Mouse (Mus musculus) limb, embryonic 14.5 days (tissue): ENCODE results near the gene Fhit. TPM values are rescaled to one million over a fixed set of nuclear protein-coding genes. Genes with fewer than 3 reads are reported as not detected.
A peak's percentile ranks its signal among the peaks of the same experiment; 100 is the strongest.

Source experiments
- ATAC-seq: fragments of 200-750 bp; cut with Nextera tagmentation; 2 replicates; pipeline ENCODE4 v1.8.0; 2017; ENCODE audit warnings: low read depth, moderate number of reproducible peaks, moderate TSS enrichment; ENCODE audit not compliant: low FRiP score
- DNase-seq: peaks from one replicate; pipeline ENCODE4 v3.0.0-alpha.2; 2015; ENCODE audit warnings: low spot score
- H3K27ac ChIP-seq: fragments of 300-500 bp; sonication (generic); replicated peaks from 2 replicates; pipeline ENCODE4 v1.5.1; 2014; ENCODE audit warnings: low read depth, mild to moderate bottlenecking, low read length, moderate library complexity, mixed read lengths
- H3K27me3 ChIP-seq: fragments of 300-500 bp; sonication (generic); 2 replicates; pipeline ENCODE4 v1.6.1; 2014; ENCODE audit warnings: low read length, mixed read lengths; ENCODE audit not compliant: control insufficient read depth, insufficient read depth
- H3K36me3 ChIP-seq: fragments of 300-500 bp; sonication (generic); 2 replicates; pipeline ENCODE4 v1.6.1; 2014; ENCODE audit warnings: mild to moderate bottlenecking, low read length, moderate library complexity, mixed read lengths; ENCODE audit not compliant: control insufficient read depth, insufficient read depth
- H3K4me1 ChIP-seq: fragments of 300-500 bp; sonication (generic); 2 replicates; pipeline ENCODE4 v1.6.1; 2014; ENCODE audit warnings: antibody characterized with exemption, low read length, mixed read lengths; ENCODE audit not compliant: control insufficient read depth, insufficient read depth
- H3K4me2 ChIP-seq: fragments of 300-500 bp; sonication (generic); replicated peaks from 2 replicates; pipeline ENCODE4 v1.6.1; 2014; ENCODE audit warnings: low read depth, mild to moderate bottlenecking, low read length, moderate library complexity; ENCODE audit not compliant: severe bottlenecking
- H3K4me3 ChIP-seq: fragments of 300-500 bp; sonication (generic); replicated peaks from 2 replicates; pipeline ENCODE4 v1.5.1; 2014; ENCODE audit warnings: low read length
- H3K9ac ChIP-seq: fragments of 300-500 bp; sonication (generic); 2 replicates; pipeline ENCODE4 v1.6.1; 2014; ENCODE audit warnings: mild to moderate bottlenecking, low read depth, low read length, moderate library complexity; ENCODE audit not compliant: severe bottlenecking
- H3K9me3 ChIP-seq: fragments of 300-500 bp; sonication (generic); 2 replicates; pipeline ENCODE4 v1.6.1; 2016; ENCODE audit warnings: low read length; ENCODE audit not compliant: control insufficient read depth
- POLR2A ChIP-seq: fragments of 200-500 bp; IDR thresholded peaks from 2 replicates; pipeline ENCODE4 v1.8.0; 2012; ENCODE audit warnings: inconsistent platforms, mild to moderate bottlenecking, moderate library complexity, borderline replicate concordance; ENCODE audit not compliant: insufficient read depth, insufficient read length; ENCODE audit errors: extremely low read depth
- WGBS: fragments of 180-500 bp; shearing (Covaris S2); extraction: QIAGEN DNeasy Blood & Tissue Kit; methylation state at CpG from one replicate; pipeline ENCODE4 v1.1.7; 2014; 5-methylcytosine and 5-hydroxymethylcytosine counted together
- polyA plus RNA-seq, 2 experiments: library from polyadenylated mRNA; depleted of rRNA in 1 of 2; stranded (reverse) in 1 of 2; unstranded in 1 of 2; fragments of >200 nt; fragmentation: Nextera tagmentation in 1 of 2; extraction: Ambion mirVana in 1 of 2; gene quantifications; 2 replicates each; pipeline versions ENCODE4 v1.2.1 to v1.2.3; 2012 to 2014

Fhit gene
- polyA plus RNA-seq, 2 experiments, result 3.5 to 7.6 TPM

GRCm38 (mm10) chr14:9600271-9600670, 1561.6 kb downstream of the Fhit start:
- no peak overlapping the region for H3K4me2 ChIP-seq
- TF ChIP-seq POLR2A, result no peak
- no peak overlapping the region for H3K4me3 ChIP-seq
- H3K27me3 ChIP-seq, result no peaks in the 10 kb centered on the region
- no peaks in the 10 kb centered on the region for H3K36me3 ChIP-seq
- no peaks in the 10 kb centered on the region for H3K9me3 ChIP-seq
- DNase-seq (no peak), ATAC-seq (no peak)
- no peaks in the 10 kb centered on the region for H3K4me1 ChIP-seq
- no peak overlapping the region for H3K9ac ChIP-seq
- no peak overlapping the region for H3K27ac ChIP-seq

GRCm38 (mm10) chr14:9597460-9597977, 1564.3 kb downstream of the Fhit start:
- 19% methylated on average over 5 of the region's 5 CpGs for WGBS
- TF ChIP-seq POLR2A, result no peak
- no peaks in the 10 kb centered on the region for H3K9me3 ChIP-seq
- no peak for ATAC-seq
- no peak overlapping the region for H3K4me2 ChIP-seq
- no peak for DNase-seq
- H3K27me3 ChIP-seq, result no peaks in the 10 kb centered on the region
- no peak overlapping the region for H3K27ac ChIP-seq
- no peaks in the 10 kb centered on the region for H3K4me1 ChIP-seq
- no peak overlapping the region for H3K9ac ChIP-seq
- no peaks in the 10 kb centered on the region for H3K36me3 ChIP-seq
- no peak overlapping the region for H3K4me3 ChIP-seq

GRCm38 (mm10) chr14:9589121-9589520, 1572.7 kb downstream of the Fhit start:
- DNase-seq, result no peak
- ATAC-seq, result no peak
- Histone ChIP-seq H3K4me3 (no peak overlapping the region), H3K27ac (no peak overlapping the region), H3K9me3 (no peaks in the 10 kb centered on the region), H3K9ac (no peak overlapping the region), H3K4me2 (no peak overlapping the region), H3K36me3 (no peaks in the 10 kb centered on the region), H3K4me1 (no peaks in the 10 kb centered on the region), H3K27me3 (no peaks in the 10 kb centered on the region)
- 76% methylated on average over 1 of the region's 1 CpGs for WGBS
- TF ChIP-seq POLR2A, result no peak

GRCm38 (mm10) chr14:9587900-9588299, 1573.9 kb downstream of the Fhit start:
- Histone ChIP-seq H3K4me1 (no peaks in the 10 kb centered on the region), H3K9ac (no peak overlapping the region), H3K27ac (no peak overlapping the region), H3K27me3 (no peaks in the 10 kb centered on the region), H3K36me3 (no peaks in the 10 kb centered on the region), H3K4me2 (no peak overlapping the region), H3K4me3 (no peak overlapping the region), H3K9me3 (no peaks in the 10 kb centered on the region)
- WGBS, result 90% methylated on average over 4 of the region's 4 CpGs
- no peak for TF ChIP-seq POLR2A
- no peak for ATAC-seq
- no peak for DNase-seq

GRCm38 (mm10) chr14:9583227-9584155, 1578.3 kb downstream of the Fhit start:
- DNase-seq (peak; percentile 17), ATAC-seq (no peak)
- Histone ChIP-seq H3K4me3 (no peak overlapping the region), H3K4me2 (no peak overlapping the region), H3K27me3 (no peaks in the 10 kb centered on the region), H3K36me3 (no peaks in the 10 kb centered on the region), H3K9me3 (no peaks in the 10 kb centered on the region), H3K4me1 (no peaks in the 10 kb centered on the region), H3K27ac (no peak overlapping the region), H3K9ac (no peak overlapping the region)
- 75% methylated on average over 8 of the region's 8 CpGs for WGBS
- TF ChIP-seq POLR2A, result no peak
